Mouse (Mus musculus) ovary, adult 2 months (tissue): Measurements from ENCODE around the gene Srsx. TPM values are rescaled to one million over a fixed set of nuclear protein-coding genes. Genes with fewer than 3 reads are reported as not detected.

ENCODE experiments used
- polyA plus RNA-seq: library from polyadenylated mRNA; depleted of rRNA; stranded (reverse); fragments of >200 nt; gene quantifications from 2 replicates; pipeline ENCODE4 v1.2.3, GENCODE M21; 2012; rRNA removed

Gene Srsx
- polyA plus RNA-seq = not detected in 2 replicates

GRCm38 (mm10) chrX:123222381-123222780 is at the start of gene Srsx:
Gene Srsx, minus strand, starts transcription at chrX:123222481.

GRCm38 (mm10) chrX:123246807-123247206 is 24.5 kb upstream of the Srsx start, which contains the start of gene Gm17577:
Gene Gm17577, minus strand, starts transcription at chrX:123246907.

Other genes starting within 250 kb of the Srsx start
- gene Gm17521, start 192.8 kb downstream of the Srsx start, polyA plus RNA-seq = not detected in 2 replicates
- gene Cldn34c1, start 119.0 kb downstream of the Srsx start, polyA plus RNA-seq = 4.3 and 8.1 TPM in 2 replicates
- not detected in 2 replicates for gene Gm17577, start 24.4 kb upstream of the Srsx start, polyA plus RNA-seq